Mouse (Mus musculus): ENCODE data around the gene Atcay. TPM values are rescaled to one million over a fixed set of nuclear protein-coding genes. Genes with fewer than 3 reads are reported as not detected.
"Not testable (repeated sequence)": the region's sequence is repeated elsewhere in the genome, so short reads cannot be mapped to it uniquely, and the experiment has no call there.

Gene Atcay
- polyA plus RNA-seq, 1 experiment from 2014 or later = 24.1 TPM

DNA sequence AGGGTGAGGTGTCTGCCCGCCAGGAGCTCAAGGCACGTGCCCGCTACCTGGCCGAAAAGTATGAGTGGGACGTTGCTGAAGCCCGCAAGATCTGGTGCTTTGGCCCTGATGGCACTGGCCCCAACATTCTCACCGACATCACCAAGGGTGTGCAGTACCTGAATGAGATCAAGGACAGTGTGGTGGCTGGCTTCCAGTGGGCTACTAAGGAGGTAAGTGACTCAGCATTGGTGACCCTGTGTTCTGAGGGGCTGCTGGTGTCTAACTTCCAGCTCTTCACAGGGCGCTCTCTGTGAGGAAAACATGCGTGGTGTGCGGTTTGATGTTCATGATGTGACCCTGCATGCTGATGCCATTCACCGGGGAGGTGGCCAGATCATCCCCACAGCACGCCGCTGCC, 49.7 kb downstream of the Atcay start:
- H3K4me2 ChIP-seq (ENCODE audit: low read depth) = no peak overlapping the region
- H3K27ac ChIP-seq (ENCODE audit: low read depth, low read length) = no peak overlapping the region
- H3K9ac ChIP-seq (ENCODE audit: low read length) = no peak overlapping the region
- ATAC-seq (ENCODE audit: insufficient read depth, low FRiP score, low TSS enrichment) (no peak), DNase-seq (ENCODE audit: low spot score) (no peak)
- 92% methylated on average over 13 of the region's 13 CpGs for WGBS
- H3K4me1 ChIP-seq (ENCODE audit: control insufficient read depth, insufficient read depth, low read length) = peaks cover 11% of the 10 kb centered on the region
- H3K9me3 ChIP-seq (ENCODE audit: control insufficient read depth, low read length) = no peaks in the 10 kb centered on the region
- no peak overlapping the region for H3K4me3 ChIP-seq (ENCODE audit: low read depth, low read length)
- H3K27me3 ChIP-seq (ENCODE audit: control insufficient read depth, insufficient read depth, low read length) = no peaks in the 10 kb centered on the region
- H3K36me3 ChIP-seq (ENCODE audit: control insufficient read depth, insufficient read depth, low read length) = peaks cover 44% of the 10 kb centered on the region

DNA sequence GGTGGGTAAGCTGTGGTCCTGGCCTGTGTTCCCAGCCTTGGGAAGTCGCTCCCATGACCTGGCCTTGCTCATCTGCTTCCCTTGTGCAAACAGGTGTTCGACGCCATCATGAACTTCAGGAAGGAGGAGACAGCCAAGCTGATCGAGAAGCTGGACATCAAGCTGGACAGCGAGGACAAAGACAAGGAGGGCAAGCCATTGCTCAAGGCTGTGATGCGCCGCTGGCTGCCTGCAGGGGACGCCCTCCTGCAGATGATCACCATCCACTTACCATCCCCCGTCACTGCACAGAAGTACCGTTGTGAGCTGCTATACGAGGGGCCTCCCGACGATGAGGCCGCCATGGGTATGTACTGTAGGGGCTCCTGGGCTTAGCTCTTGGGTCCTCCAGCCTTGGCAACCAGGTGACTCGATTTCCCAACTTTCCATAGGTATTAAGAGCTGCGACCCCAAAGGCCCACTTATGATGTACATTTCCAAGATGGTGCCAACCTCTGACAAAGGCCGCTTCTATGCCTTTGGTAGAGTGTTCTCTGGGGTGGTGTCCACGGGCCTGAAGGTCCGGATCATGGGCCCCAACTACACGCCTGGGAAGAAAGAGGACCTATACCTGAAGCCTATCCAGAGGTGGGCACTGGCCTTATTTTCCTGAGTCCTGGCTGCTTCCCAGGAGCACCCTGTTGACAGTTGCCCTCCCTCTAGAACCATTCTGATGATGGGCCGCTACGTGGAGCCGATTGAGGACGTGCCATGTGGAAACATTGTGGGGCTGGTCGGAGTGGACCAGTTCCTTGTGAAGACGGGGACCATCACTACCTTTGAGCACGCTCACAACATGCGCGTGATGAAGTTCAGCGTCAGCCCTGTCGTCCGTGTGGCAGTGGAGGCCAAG, 50.9 kb downstream of the Atcay start:
- H3K9me3 ChIP-seq (ENCODE audit: control insufficient read depth, low read length) = no peaks in the 10 kb centered on the region
- no peak overlapping the region for H3K9ac ChIP-seq (ENCODE audit: low read length)
- peaks cover 15% of the 10 kb centered on the region for H3K4me1 ChIP-seq (ENCODE audit: control insufficient read depth, insufficient read depth, low read length)
- H3K4me3 ChIP-seq (ENCODE audit: low read depth, low read length) = no peak overlapping the region
- H3K4me2 ChIP-seq (ENCODE audit: low read depth) = no peak overlapping the region
- peaks cover 42% of the 10 kb centered on the region for H3K36me3 ChIP-seq (ENCODE audit: control insufficient read depth, insufficient read depth, low read length)
- no peak for DNase-seq (ENCODE audit: low spot score)
- no peak for ATAC-seq (ENCODE audit: insufficient read depth, low FRiP score, low TSS enrichment)
- no peak overlapping the region for H3K27ac ChIP-seq (ENCODE audit: low read depth, low read length)
- no peaks in the 10 kb centered on the region for H3K27me3 ChIP-seq (ENCODE audit: control insufficient read depth, insufficient read depth, low read length)
- WGBS = 92% methylated on average over 32 of the region's 32 CpGs

DNA sequence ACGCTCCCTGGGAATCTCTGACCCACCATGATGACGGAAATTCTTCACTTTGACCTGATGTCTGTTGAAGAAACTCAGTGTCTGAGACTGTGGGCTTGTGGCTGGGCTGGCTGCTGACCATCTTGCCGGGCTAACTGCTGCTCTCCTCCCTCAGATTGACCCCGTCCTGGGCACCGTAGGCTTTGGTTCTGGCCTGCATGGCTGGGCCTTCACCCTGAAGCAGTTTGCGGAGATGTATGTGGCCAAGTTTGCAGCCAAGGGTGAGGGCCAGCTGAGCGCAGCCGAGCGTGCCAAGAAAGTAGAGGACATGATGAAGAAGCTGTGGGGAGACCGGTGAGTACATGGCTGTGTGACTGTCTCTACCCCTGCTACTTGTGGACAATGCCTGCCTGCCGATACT, 51.7 kb downstream of the Atcay start:
- Histone ChIP-seq H3K27me3 (ENCODE audit: control insufficient read depth, insufficient read depth, low read length) (no peaks in the 10 kb centered on the region), H3K4me1 (ENCODE audit: control insufficient read depth, insufficient read depth, low read length) (peaks cover 15% of the 10 kb centered on the region), H3K4me3 (ENCODE audit: low read depth, low read length) (no peak overlapping the region; the same call in 1 of the 2 replicates), H3K9ac (ENCODE audit: low read length) (no peak overlapping the region), H3K36me3 (ENCODE audit: control insufficient read depth, insufficient read depth, low read length) (peaks cover 42% of the 10 kb centered on the region), H3K9me3 (ENCODE audit: control insufficient read depth, low read length) (no peaks in the 10 kb centered on the region), H3K4me2 (ENCODE audit: low read depth) (no peak overlapping the region), H3K27ac (ENCODE audit: low read depth, low read length) (no peak overlapping the region)
- DNase-seq (ENCODE audit: low spot score) = no peak
- ATAC-seq (ENCODE audit: insufficient read depth, low FRiP score, low TSS enrichment) = no peak
- 94% methylated on average over 11 of the region's 11 CpGs for WGBS

DNA sequence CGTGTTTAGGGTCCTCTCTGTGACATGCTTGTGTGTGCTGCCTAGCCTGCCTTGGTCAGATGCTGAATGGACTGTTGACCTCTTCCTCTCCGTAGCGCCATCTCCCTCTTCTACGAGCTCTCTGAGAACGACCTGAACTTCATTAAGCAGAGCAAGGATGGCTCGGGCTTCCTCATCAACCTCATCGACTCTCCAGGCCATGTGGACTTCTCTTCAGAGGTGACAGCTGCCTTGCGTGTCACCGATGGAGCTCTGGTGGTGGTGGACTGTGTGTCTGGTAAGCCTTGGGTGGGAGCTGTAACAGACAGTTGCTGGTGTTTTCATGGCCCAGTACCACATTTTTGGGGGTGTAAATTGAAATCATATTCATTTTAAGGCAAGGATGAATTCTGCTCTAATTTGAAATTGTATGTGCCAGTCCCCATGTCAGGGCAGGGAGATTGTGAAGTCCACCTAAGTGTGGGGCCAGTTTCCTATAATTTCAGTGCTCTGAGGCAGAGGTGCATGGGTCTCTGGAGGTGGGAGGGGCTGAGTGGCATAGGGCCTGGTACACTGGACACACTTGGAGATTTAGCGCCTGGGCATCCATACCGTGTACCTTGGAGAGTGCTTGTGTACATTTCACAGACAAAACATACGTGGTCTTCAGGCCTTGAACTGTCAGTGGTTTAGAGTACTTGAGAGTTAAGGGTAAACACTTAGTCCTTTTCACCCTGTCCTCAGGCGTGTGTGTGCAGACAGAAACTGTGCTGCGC, 52.5 kb downstream of the Atcay start:
- peaks cover 42% of the 10 kb centered on the region for H3K36me3 ChIP-seq (ENCODE audit: control insufficient read depth, insufficient read depth, low read length)
- H3K9me3 ChIP-seq (ENCODE audit: control insufficient read depth, low read length) = no peaks in the 10 kb centered on the region
- no peak for DNase-seq (ENCODE audit: low spot score)
- H3K4me1 ChIP-seq (ENCODE audit: control insufficient read depth, insufficient read depth, low read length) = peaks cover 13% of the 10 kb centered on the region
- H3K9ac ChIP-seq (ENCODE audit: low read length) = peak overlapping the region; percentile 99
- peak overlapping the region; percentile 100 for H3K4me3 ChIP-seq (ENCODE audit: low read depth, low read length)
- WGBS = 70% methylated on average over 14 of the region's 14 CpGs
- no peak overlapping the region for H3K27ac ChIP-seq (ENCODE audit: low read depth, low read length)
- H3K4me2 ChIP-seq (ENCODE audit: low read depth) = peak overlapping the region; percentile 99
- ATAC-seq (ENCODE audit: insufficient read depth, low FRiP score, low TSS enrichment) = no peak
- H3K27me3 ChIP-seq (ENCODE audit: control insufficient read depth, insufficient read depth, low read length) = no peaks in the 10 kb centered on the region

DNA sequence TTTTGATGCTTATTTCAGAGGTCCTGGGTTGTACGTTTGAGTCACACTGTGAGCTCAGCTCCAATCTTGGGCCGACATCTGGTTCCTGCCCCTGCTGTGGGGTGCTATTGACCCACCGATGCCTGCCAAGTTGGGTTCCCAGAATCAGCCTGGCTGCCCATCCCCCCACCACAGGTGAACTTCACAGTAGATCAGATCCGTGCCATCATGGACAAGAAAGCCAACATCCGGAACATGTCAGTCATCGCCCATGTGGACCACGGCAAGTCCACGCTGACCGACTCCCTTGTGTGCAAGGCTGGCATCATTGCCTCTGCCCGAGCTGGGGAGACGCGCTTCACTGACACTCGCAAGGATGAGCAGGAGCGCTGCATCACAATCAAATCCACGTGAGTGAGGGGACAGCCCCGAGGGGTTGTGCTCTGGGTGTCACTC, 53.1 kb downstream of the Atcay start:
- peak overlapping the region; percentile 99 for H3K9ac ChIP-seq (ENCODE audit: low read length)
- no peaks in the 10 kb centered on the region for H3K9me3 ChIP-seq (ENCODE audit: control insufficient read depth, low read length)
- peaks cover 42% of the 10 kb centered on the region for H3K36me3 ChIP-seq (ENCODE audit: control insufficient read depth, insufficient read depth, low read length)
- H3K4me1 ChIP-seq (ENCODE audit: control insufficient read depth, insufficient read depth, low read length) = peaks cover 13% of the 10 kb centered on the region
- peak overlapping the region; percentile 84; the same call in 1 of the 2 replicates for H3K27ac ChIP-seq (ENCODE audit: low read depth, low read length)
- peak overlapping the region; percentile 99 for H3K4me2 ChIP-seq (ENCODE audit: low read depth)
- ATAC-seq (ENCODE audit: insufficient read depth, low FRiP score, low TSS enrichment) = no peak
- peak overlapping the region; percentile 100 for H3K4me3 ChIP-seq (ENCODE audit: low read depth, low read length)
- no peaks in the 10 kb centered on the region for H3K27me3 ChIP-seq (ENCODE audit: control insufficient read depth, insufficient read depth, low read length)
- WGBS = 15% methylated on average over 16 of the region's 16 CpGs
- no peak for DNase-seq (ENCODE audit: low spot score)

DNA sequence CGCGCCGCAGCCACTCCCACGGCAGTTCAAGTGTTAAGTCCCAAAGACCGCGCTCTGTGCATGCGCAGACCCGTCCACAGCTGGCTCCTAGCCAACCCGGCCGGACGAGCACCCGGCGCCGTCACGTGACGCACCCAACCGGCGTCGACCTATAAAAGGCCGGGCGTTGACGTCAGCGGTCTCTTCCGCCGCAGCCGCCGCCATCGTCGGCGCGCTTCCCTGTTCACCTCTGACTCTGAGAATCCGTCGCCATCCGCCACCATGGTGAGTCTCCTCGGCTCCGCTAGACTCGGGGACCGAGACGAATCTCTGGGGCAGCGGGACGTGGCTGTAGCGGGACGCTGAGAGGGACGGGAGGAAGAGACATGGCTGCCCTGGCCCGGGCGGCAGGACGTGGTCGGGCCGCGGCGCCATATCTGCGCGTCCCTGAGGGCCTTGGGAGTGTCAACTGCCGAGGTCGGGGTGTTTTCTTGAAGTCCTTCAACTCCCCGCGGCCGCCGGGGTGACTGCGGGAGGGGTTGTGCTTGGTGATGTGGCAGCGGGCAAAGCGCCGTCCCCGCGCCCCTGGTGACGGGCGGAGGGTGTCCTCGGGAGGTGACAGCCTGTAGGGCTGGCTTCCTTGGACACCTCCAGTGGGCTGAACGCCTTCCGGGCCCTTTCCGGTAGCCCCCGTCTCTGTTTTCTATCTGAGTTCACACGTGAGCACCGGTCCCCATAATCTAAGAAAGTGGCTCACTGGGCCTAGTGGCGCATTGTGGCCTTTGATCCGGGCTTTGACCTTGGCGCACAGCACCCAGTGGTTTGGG, 54.0 kb downstream of the Atcay start, which contains the start of gene Eef2:
TSS of gene Eef2 (plus strand) at position 166 of the 806 bp plus-strand sequence.
- no peaks in the 10 kb centered on the region for H3K9me3 ChIP-seq (ENCODE audit: control insufficient read depth, low read length)
- peak within 1 kb of the TSS; percentile 100 for H3K4me3 ChIP-seq (ENCODE audit: low read depth, low read length)
- DNase-seq (ENCODE audit: low spot score) (peak; percentile 99), ATAC-seq (ENCODE audit: insufficient read depth, low FRiP score, low TSS enrichment) (peak; percentile 76)
- H3K36me3 ChIP-seq (ENCODE audit: control insufficient read depth, insufficient read depth, low read length) = peaks cover 38% of the 10 kb centered on the region
- H3K4me1 ChIP-seq (ENCODE audit: control insufficient read depth, insufficient read depth, low read length) = peaks cover 13% of the 10 kb centered on the region
- H3K4me2 ChIP-seq (ENCODE audit: low read depth) = peak within 1 kb of the TSS; percentile 99
- peak within 1 kb of the TSS; percentile 99 for H3K9ac ChIP-seq (ENCODE audit: low read length)
- WGBS = under 1% methylated on average over 76 of the region's 77 CpGs
- no peaks in the 10 kb centered on the region for H3K27me3 ChIP-seq (ENCODE audit: control insufficient read depth, insufficient read depth, low read length)
- H3K27ac ChIP-seq (ENCODE audit: low read depth, low read length) = peak within 1 kb of the TSS; percentile 85

DNA sequence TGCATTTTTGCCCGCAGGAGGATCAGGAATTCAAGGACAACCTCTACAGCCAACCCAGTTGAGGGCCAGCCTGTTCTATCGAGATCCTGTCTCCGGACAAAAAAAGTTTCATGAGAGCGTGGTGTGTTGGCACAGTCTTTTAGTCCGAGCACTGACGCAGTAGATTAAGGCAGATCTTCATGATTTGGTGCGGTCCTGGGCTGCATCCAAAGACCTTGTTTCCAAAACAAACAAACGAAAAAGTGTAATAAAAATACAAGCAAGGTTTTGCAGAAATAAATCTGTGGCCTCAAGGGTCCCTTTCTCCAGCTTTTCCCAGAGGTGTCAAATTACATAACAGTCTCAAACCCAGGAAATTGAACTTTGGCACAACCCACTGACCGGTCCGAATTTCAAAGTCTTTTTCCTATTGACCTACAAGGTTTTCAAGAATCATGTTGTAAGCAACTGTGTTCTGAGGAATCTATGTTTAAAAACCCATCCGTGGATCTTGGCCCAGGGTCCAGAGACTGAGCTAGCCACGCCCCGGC, 54.6 kb downstream of the Atcay start:
- no peaks in the 10 kb centered on the region for H3K27me3 ChIP-seq (ENCODE audit: control insufficient read depth, insufficient read depth, low read length)
- peak overlapping the region; percentile 100 for H3K4me3 ChIP-seq (ENCODE audit: low read depth, low read length)
- DNase-seq (ENCODE audit: low spot score) = no peak
- no peak for ATAC-seq (ENCODE audit: insufficient read depth, low FRiP score, low TSS enrichment)
- peak overlapping the region; percentile 85 for H3K27ac ChIP-seq (ENCODE audit: low read depth, low read length)
- WGBS = 8% methylated on average over 13 of the region's 13 CpGs
- H3K9ac ChIP-seq (ENCODE audit: low read length) = no peak overlapping the region
- H3K9me3 ChIP-seq (ENCODE audit: control insufficient read depth, low read length) = no peaks in the 10 kb centered on the region
- peak overlapping the region; percentile 39 for H3K4me2 ChIP-seq (ENCODE audit: low read depth)
- peaks cover 32% of the 10 kb centered on the region for H3K36me3 ChIP-seq (ENCODE audit: control insufficient read depth, insufficient read depth, low read length)
- H3K4me1 ChIP-seq (ENCODE audit: control insufficient read depth, insufficient read depth, low read length) = peaks cover 13% of the 10 kb centered on the region

DNA sequence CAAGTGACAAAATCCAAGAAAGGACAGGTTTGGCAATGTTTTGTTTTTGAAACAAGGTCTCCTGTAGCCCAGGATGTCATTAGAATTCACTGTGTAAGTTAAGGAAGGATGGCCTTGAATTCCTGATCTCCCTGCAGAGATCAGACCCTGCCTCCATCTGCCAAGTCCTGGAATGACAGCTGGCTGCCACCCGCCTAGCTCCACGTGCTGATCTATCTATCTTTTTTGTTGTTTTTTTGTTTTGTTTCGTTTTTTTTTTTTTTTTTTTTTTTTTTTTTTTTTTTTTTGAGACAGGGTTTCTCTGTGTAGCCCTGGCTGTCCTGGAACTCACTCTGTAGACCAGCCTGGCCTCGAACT, 55.3 kb downstream of the Atcay start:
- peak overlapping the region; percentile 63 for H3K4me2 ChIP-seq (ENCODE audit: low read depth)
- peak overlapping the region; percentile 34; the same call in 1 of the 2 replicates for H3K4me3 ChIP-seq (ENCODE audit: low read depth, low read length)
- 16% methylated on average over 4 of the region's 4 CpGs for WGBS
- H3K27ac ChIP-seq (ENCODE audit: low read depth, low read length) = peak overlapping the region; percentile 85; the same call in 1 of the 2 replicates
- H3K36me3 ChIP-seq (ENCODE audit: control insufficient read depth, insufficient read depth, low read length) = peaks cover 26% of the 10 kb centered on the region
- H3K4me1 ChIP-seq (ENCODE audit: control insufficient read depth, insufficient read depth, low read length) = peaks cover 13% of the 10 kb centered on the region
- H3K9ac ChIP-seq (ENCODE audit: low read length) = peak overlapping the region; percentile 74
- not testable (repeated sequence) for H3K9me3 ChIP-seq (ENCODE audit: control insufficient read depth, low read length); ATAC-seq (ENCODE audit: insufficient read depth, low FRiP score, low TSS enrichment); H3K27me3 ChIP-seq (ENCODE audit: control insufficient read depth, insufficient read depth, low read length)
- peak; percentile 50 for DNase-seq (ENCODE audit: low spot score)

Measured in neural tube, embryonic 11.5 days (tissue).